Mouse (Mus musculus) MEL (cell line): ENCODE results near the gene Csnk1e. TPM values are rescaled to one million over a fixed set of nuclear protein-coding genes. Genes with fewer than 3 reads are reported as not detected.

Experiments used
- DNase-seq: peaks from one replicate; pipeline ENCODE4 v3.0.0; 2011; ENCODE audit warnings: low read depth, low spot score
- H3K27ac ChIP-seq: 2 replicates; pipeline ENCODE4 v1.5.1; 2012; ENCODE audit warnings: low read depth, mild to moderate bottlenecking, control low read depth, low read length, moderate library complexity; ENCODE audit not compliant: control insufficient read depth
- H3K27me3 ChIP-seq, 2 experiments: fragments of 150-350 bp in 1 of 2; sonication (generic) in 1 of 2; 2 replicates each; pipeline ENCODE4 v1.6.1; 2012; ENCODE audit warnings: low read length in 2 of 2, mild to moderate bottlenecking in 2 of 2, improper control_type of control experiment in 1 of 2, moderate library complexity in 1 of 2; ENCODE audit not compliant: insufficient read depth in 2 of 2, control insufficient read depth in 1 of 2
- H3K36me3 ChIP-seq, 2 experiments: 2 replicates each; pipeline ENCODE4 v1.6.1; 2012 to 2014; ENCODE audit warnings: low read length in 2 of 2, improper control_type of control experiment in 1 of 2, inconsistent platforms in 1 of 2, mild to moderate bottlenecking in 1 of 2; ENCODE audit not compliant: insufficient read depth in 2 of 2, control insufficient read depth in 1 of 2
- H3K4me1 ChIP-seq, 2 experiments: fragments of 150-350 bp in 1 of 2; sonication (generic) in 1 of 2; 2 replicates each; pipeline ENCODE4 v1.6.1; 2012; ENCODE audit warnings: low read length in 2 of 2, improper control_type of control experiment in 1 of 2, mild to moderate bottlenecking in 1 of 2; ENCODE audit not compliant: insufficient read depth in 2 of 2, control insufficient read depth in 1 of 2
- H3K4me3 ChIP-seq, 2 experiments: fragments of 150-350 bp in 1 of 2; sonication (generic) in 1 of 2; 2 replicates each; pipeline ENCODE4 v1.5.1; 2012; ENCODE audit warnings: low read depth in 2 of 2, low read length in 2 of 2, mild to moderate bottlenecking in 2 of 2, moderate library complexity in 2 of 2, control low read depth in 1 of 2, improper control_type of control experiment in 1 of 2; ENCODE audit not compliant: control insufficient read depth in 1 of 2, insufficient read depth in 1 of 2
- H3K79me2 ChIP-seq: 2 replicates; pipeline ENCODE4 v1.6.1; 2012; ENCODE audit warnings: mild to moderate bottlenecking, low read length, moderate library complexity; ENCODE audit not compliant: control insufficient read depth, poor library complexity, insufficient read depth
- H3K9ac ChIP-seq: 2 replicates; pipeline ENCODE4 v1.6.1; 2012; ENCODE audit warnings: low read depth, mild to moderate bottlenecking, control low read depth, low read length, moderate library complexity; ENCODE audit not compliant: control insufficient read depth, poor library complexity, severe bottlenecking
- H3K9me3 ChIP-seq: fragments of 150-350 bp; sonication (generic); replicated peaks from 2 replicates; pipeline ENCODE4 v1.6.1; 2012; ENCODE audit warnings: mild to moderate bottlenecking, low read length, improper control_type of control experiment, moderate library complexity; ENCODE audit not compliant: insufficient read depth
- BHLHE40 ChIP-seq: IDR thresholded peaks from 2 replicates; pipeline ENCODE4 v1.6.1; 2012; ENCODE audit warnings: low read depth, mild to moderate bottlenecking, inconsistent platforms, low read length, improper control_type of control experiment, borderline replicate concordance
- CHD1 ChIP-seq: IDR thresholded peaks from 2 replicates; pipeline ENCODE4 v1.6.1; 2012; ENCODE audit warnings: low read depth, mild to moderate bottlenecking, inconsistent platforms, low read length, improper control_type of control experiment
- CHD2 ChIP-seq: IDR thresholded peaks from 2 replicates; pipeline ENCODE4 v1.6.1; 2011; ENCODE audit warnings: low read length, improper control_type of control experiment
- CTCF ChIP-seq, 3 experiments: IDR thresholded peaks in 2 of 3; conservative IDR thresholded peaks in 1 of 3; 2 replicates each; pipeline ENCODE4 v1.5.1; 2011 to 2012; ENCODE audit warnings: low read length in 3 of 3, low read depth in 2 of 3, mild to moderate bottlenecking in 2 of 3, improper control_type of control experiment in 1 of 3, inconsistent platforms in 1 of 3, mixed read lengths in 1 of 3, moderate library complexity in 1 of 3; ENCODE audit not compliant: control insufficient read depth in 1 of 3, insufficient read depth in 1 of 3, poor library complexity in 1 of 3, severe bottlenecking in 1 of 3
- E2F4 ChIP-seq: IDR thresholded peaks from 2 replicates; pipeline ENCODE4 v1.6.1; 2011; ENCODE audit warnings: low read depth, low read length, improper control_type of control experiment, borderline replicate concordance
- ELF1 ChIP-seq: IDR thresholded peaks from 2 replicates; pipeline ENCODE4 v1.6.1; 2014; ENCODE audit warnings: low read depth, mild to moderate bottlenecking, inconsistent platforms, low read length, improper control_type of control experiment, moderate library complexity
- EP300 ChIP-seq, 2 experiments: IDR thresholded peaks; 2 replicates each; pipeline ENCODE4 v1.6.1; 2011; ENCODE audit warnings: improper control_type of control experiment in 2 of 2, low read length in 2 of 2, low read depth in 1 of 2, mild to moderate bottlenecking in 1 of 2
- ETS1 ChIP-seq: IDR thresholded peaks from 2 replicates; pipeline ENCODE4 v1.6.1; 2012; ENCODE audit warnings: low read depth, mild to moderate bottlenecking, inconsistent platforms, low read length, improper control_type of control experiment, moderate library complexity
- GABPA ChIP-seq: IDR thresholded peaks from 2 replicates; pipeline ENCODE4 v1.6.1; 2012; ENCODE audit warnings: low read depth, mild to moderate bottlenecking, inconsistent platforms, low read length, improper control_type of control experiment, moderate library complexity
- GATA1 ChIP-seq: IDR thresholded peaks from 2 replicates; pipeline ENCODE4 v1.6.1; 2011; ENCODE audit warnings: low read depth, low read length, improper control_type of control experiment
- HCFC1 ChIP-seq: IDR thresholded peaks from 2 replicates; pipeline ENCODE4 v1.6.1; 2012; ENCODE audit warnings: low read depth, mild to moderate bottlenecking, inconsistent platforms, low read length, improper control_type of control experiment, moderate library complexity
- JUND ChIP-seq: IDR thresholded peaks from 2 replicates; pipeline ENCODE4 v1.6.1; 2011; ENCODE audit warnings: low read depth, mild to moderate bottlenecking, improper control_type of control experiment, low read length
- KAT2A ChIP-seq: conservative IDR thresholded peaks from 2 replicates; pipeline ENCODE4 v1.6.1; 2012; ENCODE audit warnings: low read depth, low read length, improper control_type of control experiment, inconsistent platforms
- MAFK ChIP-seq: IDR thresholded peaks from 2 replicates; pipeline ENCODE4 v1.6.1; 2011; ENCODE audit warnings: low read depth, mild to moderate bottlenecking, low read length, improper control_type of control experiment, borderline replicate concordance
- MAX ChIP-seq: IDR thresholded peaks from 2 replicates; pipeline ENCODE4 v1.6.1; 2011; ENCODE audit warnings: low read length, improper control_type of control experiment
- MAZ ChIP-seq: IDR thresholded peaks from 2 replicates; pipeline ENCODE4 v1.6.1; 2012; ENCODE audit warnings: low read depth, mild to moderate bottlenecking, inconsistent platforms, low read length, improper control_type of control experiment
- MEF2A ChIP-seq: IDR thresholded peaks from 2 replicates; pipeline ENCODE4 v1.6.1; 2014; ENCODE audit warnings: low read depth, mild to moderate bottlenecking, inconsistent platforms, low read length, improper control_type of control experiment; ENCODE audit not compliant: poor library complexity, insufficient replicate concordance, severe bottlenecking; ENCODE audit errors: extremely low read depth
- MXI1 ChIP-seq: IDR thresholded peaks from 2 replicates; pipeline ENCODE4 v1.6.1; 2011; ENCODE audit warnings: mild to moderate bottlenecking, low read depth, low read length, improper control_type of control experiment
- MYB ChIP-seq: IDR thresholded peaks from 2 replicates; pipeline ENCODE4 v1.6.1; 2011; ENCODE audit warnings: mild to moderate bottlenecking, low read depth, low read length, improper control_type of control experiment
- MYC ChIP-seq: IDR thresholded peaks from 2 replicates; pipeline ENCODE4 v1.6.1; 2011; ENCODE audit warnings: low read depth, mild to moderate bottlenecking, low read length, improper control_type of control experiment, moderate library complexity
- NELFE ChIP-seq: IDR thresholded peaks from 2 replicates; pipeline ENCODE4 v1.6.1; 2011; ENCODE audit warnings: low read depth, low read length, improper control_type of control experiment
- NRF1 ChIP-seq: IDR thresholded peaks from 2 replicates; pipeline ENCODE4 v1.6.1; 2014; ENCODE audit warnings: low read depth, mild to moderate bottlenecking, inconsistent platforms, low read length, improper control_type of control experiment, moderate library complexity; ENCODE audit not compliant: poor library complexity, insufficient read depth, severe bottlenecking
- POLR2A ChIP-seq, 2 experiments: IDR thresholded peaks; 2 replicates each; pipeline ENCODE4 v1.6.1; 2011 to 2012; ENCODE audit warnings: low read length in 2 of 2, mild to moderate bottlenecking in 2 of 2, control low read depth in 1 of 2, improper control_type of control experiment in 1 of 2, low read depth in 1 of 2, moderate library complexity in 1 of 2; ENCODE audit not compliant: control insufficient read depth in 1 of 2, insufficient read depth in 1 of 2, poor library complexity in 1 of 2
- POLR2AphosphoS2 ChIP-seq: IDR thresholded peaks from 2 replicates; pipeline ENCODE4 v1.6.1; 2011; ENCODE audit warnings: low read length, improper control_type of control experiment
- POLR2AphosphoS5 ChIP-seq: IDR thresholded peaks from 2 replicates; pipeline ENCODE4 v1.6.1; 2012; ENCODE audit warnings: low read depth, borderline replicate concordance, mild to moderate bottlenecking, inconsistent platforms, low read length, moderate library complexity, mixed read lengths
- RAD21 ChIP-seq: IDR thresholded peaks from 2 replicates; pipeline ENCODE4 v1.6.1; 2011; ENCODE audit warnings: mild to moderate bottlenecking, low read depth, low read length, improper control_type of control experiment
- RCOR1 ChIP-seq: IDR thresholded peaks from 2 replicates; pipeline ENCODE4 v1.6.1; 2012; ENCODE audit warnings: low read depth, mild to moderate bottlenecking, inconsistent platforms, low read length, improper control_type of control experiment
- SIN3A ChIP-seq: IDR thresholded peaks from 2 replicates; pipeline ENCODE4 v1.6.1; 2012; ENCODE audit warnings: low read length, improper control_type of control experiment, inconsistent platforms
- SMC3 ChIP-seq: IDR thresholded peaks from 2 replicates; pipeline ENCODE4 v1.6.1; 2011; ENCODE audit warnings: low read depth, low read length, improper control_type of control experiment
- TAL1 ChIP-seq: IDR thresholded peaks from 2 replicates; pipeline ENCODE4 v1.6.1; 2012; ENCODE audit warnings: mild to moderate bottlenecking, inconsistent platforms, low read length, moderate library complexity, mixed read lengths
- TBP ChIP-seq: IDR thresholded peaks from 2 replicates; pipeline ENCODE4 v1.8.0; 2011; ENCODE audit warnings: low read depth, low read length, improper control_type of control experiment
- TCF12 ChIP-seq: IDR thresholded peaks from 2 replicates; pipeline ENCODE4 v1.6.1; 2014; ENCODE audit warnings: low read depth, mild to moderate bottlenecking, inconsistent platforms, low read length, improper control_type of control experiment, moderate library complexity
- UBTF ChIP-seq: IDR thresholded peaks from 2 replicates; pipeline ENCODE4 v1.6.1; 2012; ENCODE audit warnings: low read depth, mild to moderate bottlenecking, inconsistent platforms, low read length, improper control_type of control experiment, moderate library complexity, borderline replicate concordance; ENCODE audit not compliant: insufficient read depth
- USF1 ChIP-seq: IDR thresholded peaks from 2 replicates; pipeline ENCODE4 v1.6.1; 2014; ENCODE audit warnings: low read depth, mild to moderate bottlenecking, inconsistent platforms, low read length, improper control_type of control experiment, moderate library complexity
- ZC3H11A ChIP-seq: IDR thresholded peaks from 2 replicates; pipeline ENCODE4 v1.6.1; 2012; ENCODE audit warnings: low read depth, mild to moderate bottlenecking, inconsistent platforms, low read length, improper control_type of control experiment
- ZKSCAN1 ChIP-seq: IDR thresholded peaks from 2 replicates; pipeline ENCODE4 v1.6.1; 2012; ENCODE audit warnings: low read depth, mild to moderate bottlenecking, inconsistent platforms, low read length, improper control_type of control experiment, moderate library complexity
- ZMIZ1 ChIP-seq: IDR thresholded peaks from 2 replicates; pipeline ENCODE4 v1.6.1; 2012; ENCODE audit warnings: low read depth, mild to moderate bottlenecking, inconsistent platforms, low read length, improper control_type of control experiment, moderate library complexity
- ZNF384 ChIP-seq: IDR thresholded peaks from 2 replicates; pipeline ENCODE4 v1.6.1; 2012; ENCODE audit warnings: low read depth, mild to moderate bottlenecking, inconsistent platforms, low read length, improper control_type of control experiment
- polyA plus RNA-seq, 2 experiments: library from polyadenylated mRNA; stranded (reverse) in 1 of 2; unstranded in 1 of 2; fragments of >175 nt in 1 of 2; fragments of >200 nt in 1 of 2; gene quantifications; 2 replicates each; pipeline versions ENCODE4 v1.2.1 to v1.2.4; 2012; ENCODE audit warnings: low replicate concordance in 2 of 2, low read depth in 1 of 2; ENCODE audit not compliant: insufficient read length in 2 of 2, insufficient read depth in 1 of 2, missing spikeins in 1 of 2
- total RNA-seq: library from RNA; depleted of rRNA; stranded (reverse); fragments of 300-350 nt; gene quantifications from 2 replicates; pipeline ENCODE4 v1.2.3, GENCODE M21; 2012

Gene Csnk1e
- total and polyA plus RNA-seq, 3 experiments = 28.5 to 58.1 TPM; not detected in 1

DNA sequence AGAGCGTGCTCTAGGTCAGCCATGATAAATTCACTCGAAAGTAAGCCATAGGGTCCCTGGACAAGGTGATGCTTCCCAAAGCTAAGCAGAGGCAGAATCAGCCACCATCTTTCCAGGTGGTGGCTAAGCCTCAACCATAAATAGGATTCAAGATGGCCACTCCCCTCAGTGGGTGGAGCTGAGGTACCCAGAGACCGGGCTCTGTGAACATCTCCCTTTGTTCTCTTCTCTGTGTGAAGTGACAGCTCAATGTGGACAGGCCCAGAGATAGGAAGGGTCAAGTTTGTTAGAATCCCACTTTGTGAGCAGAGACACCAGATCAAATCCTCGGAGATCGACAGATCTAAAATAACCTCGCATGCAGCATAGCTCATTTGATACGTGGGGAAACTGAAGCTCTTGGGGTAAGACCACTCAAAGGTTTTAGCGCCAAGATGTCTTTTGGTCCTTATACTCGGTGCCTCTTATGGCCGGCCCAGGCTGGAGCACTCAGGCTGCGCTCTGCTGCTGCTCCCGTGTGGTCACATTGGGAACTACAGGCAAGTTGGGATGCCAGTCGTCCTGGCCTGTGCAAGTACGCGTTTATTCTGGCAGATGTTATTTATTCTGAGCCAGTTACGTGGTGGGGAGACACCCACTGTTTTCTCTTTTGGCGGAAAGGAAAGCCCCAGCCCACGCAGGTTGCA lies 11.4 kb upstream of the Csnk1e start:
- Histone ChIP-seq H3K9me3 (no peaks in the 10 kb centered on the region), H3K79me2 (no peaks in the 10 kb centered on the region), H3K27me3 (peaks cover 3 to 6% of the 10 kb centered on the region in 2 experiments; a peak in 3 of 4 replicates), H3K36me3 (no peaks in the 10 kb centered on the region), H3K9ac (no peak overlapping the region), H3K4me3 (peak overlapping the region in 1 of 2 experiments; percentile 4; a peak in 2 of 4 replicates), H3K27ac (no peak overlapping the region), H3K4me1 (no peaks in the 10 kb centered on the region)
- DNase-seq = peak; percentile 86
- no peak for TF ChIP-seq ZNF384
- TF ChIP-seq USF1 = no peak
- TF ChIP-seq GATA1 = no peak
- no peak for TF ChIP-seq MAX
- no peak for TF ChIP-seq ETS1
- no peak for TF ChIP-seq POLR2AphosphoS2
- TF ChIP-seq TCF12 = no peak
- TF ChIP-seq HCFC1 = no peak
- peak; percentile 97 to 99 (median 97) for TF ChIP-seq CTCF (IDR thresholded peaks at IDR 0.05 in 2 of 3, conservative IDR thresholded peaks at IDR 0.05 in 1 of 3; ENCODE audit: control insufficient read depth in 1 of 3, insufficient read depth in 1 of 3, low read depth in 2 of 3, low read length in 3 of 3, poor library complexity in 1 of 3, severe bottlenecking in 1 of 3)
- TF ChIP-seq ELF1 = no peak
- no peak for TF ChIP-seq ZKSCAN1
- no peak for TF ChIP-seq MYC
- TF ChIP-seq TAL1 = no peak
- TF ChIP-seq E2F4 = no peak
- no peak for TF ChIP-seq MXI1
- no peak for TF ChIP-seq JUND
- no peak for TF ChIP-seq EP300 (IDR thresholded peaks at IDR 0.05; ENCODE audit: low read depth in 1 of 2, low read length in 2 of 2)
- TF ChIP-seq RCOR1 = no peak
- TF ChIP-seq NRF1 = no peak
- TF ChIP-seq MAZ = no peak
- TF ChIP-seq TBP = no peak
- no peak for TF ChIP-seq MYB
- TF ChIP-seq SIN3A = peak; percentile 43; the same call in 1 of the 2 replicates
- no peak for TF ChIP-seq UBTF
- no peak for TF ChIP-seq CHD2
- TF ChIP-seq KAT2A = no peak
- peak; percentile 98 for TF ChIP-seq RAD21
- no peak for TF ChIP-seq NELFE
- no peak for TF ChIP-seq CHD1
- TF ChIP-seq ZC3H11A = peak; percentile 97
- TF ChIP-seq BHLHE40 = no peak
- TF ChIP-seq MEF2A = no peak
- no peak for TF ChIP-seq POLR2A (IDR thresholded peaks at IDR 0.05; ENCODE audit: control insufficient read depth in 1 of 2, insufficient read depth in 1 of 2, low read depth in 1 of 2, low read length in 2 of 2, poor library complexity in 1 of 2)
- no peak for TF ChIP-seq MAFK
- TF ChIP-seq POLR2AphosphoS5 = no peak
- peak; percentile 99 for TF ChIP-seq SMC3
- TF ChIP-seq ZMIZ1 = no peak
- no peak for TF ChIP-seq GABPA
